Mouse (Mus musculus): ENCODE measurements at regions not wholly inside any gene's neighbourhood (a gene's known extent, or its start where the extent isn't known, plus 50 kb on each side); places are given as distances from the start of the nearest gene placed in this dataset.

- TF ChIP-seq POLR2A (IDR thresholded peaks at IDR 0.05; ENCODE audit: low read depth, low read length) (no peak), CTCF (IDR thresholded peaks at IDR 0.05; ENCODE audit: borderline replicate concordance, insufficient read depth, low read length) (no peak)
Observed at GRCm38 (mm10) chr3:143512517-143513249, 630.9 kb upstream of the Pkn2 start.
